Comparison of ENCODE assay signal across 8 mouse cellular contexts in genomic region chr14:55557003-55557402, GRCm38 (mm10). TPM values are rescaled to one million over a fixed set of nuclear protein-coding genes. Genes with fewer than 3 reads are reported as not detected.
DNase-seq lines count a peak whose midpoint lies in the region; ATAC-seq and TF ChIP-seq lines count a peak whose summit lies in the region.

No protein-coding gene starts in this region.

- H3K9me3 ChIP-seq in midbrain, postnatal 0 days (ENCODE audit: low read length): no peaks in the 10 kb centered on the region
- no peaks in the 10 kb centered on the region for H3K9me3 ChIP-seq in midbrain, embryonic 11.5 days (ENCODE audit: control insufficient read depth, low read length)
- H3K9me3 ChIP-seq in liver, embryonic 16.5 days (replicated peaks; ENCODE audit: control insufficient read depth, low read length): no peaks in the 10 kb centered on the region

- no peaks in the 10 kb centered on the region for H3K36me3 ChIP-seq in midbrain, postnatal 0 days (ENCODE audit: insufficient read depth, low read length)
- no peaks in the 10 kb centered on the region for H3K36me3 ChIP-seq in midbrain, embryonic 11.5 days (ENCODE audit: control insufficient read depth, insufficient read depth, low read length)
- H3K36me3 ChIP-seq in liver, embryonic 16.5 days (ENCODE audit: control insufficient read depth, insufficient read depth): no peaks in the 10 kb centered on the region

- H3K9ac ChIP-seq in midbrain, postnatal 0 days (replicated peaks; ENCODE audit: low read length, poor library complexity, severe bottlenecking): no peak overlapping the region
- H3K9ac ChIP-seq in midbrain, embryonic 11.5 days (ENCODE audit: low read length): no peak overlapping the region
- no peak overlapping the region; the same call in 1 of the 2 replicates for H3K9ac ChIP-seq in liver, embryonic 16.5 days (ENCODE audit: low read depth, low read length)

- H3K27ac ChIP-seq in midbrain, postnatal 0 days (ENCODE audit: low read depth, low read length): no peak overlapping the region
- no peak overlapping the region for H3K27ac ChIP-seq in midbrain, embryonic 11.5 days (ENCODE audit: low read depth, low read length)
- peak overlapping the region; percentile 83 for H3K27ac ChIP-seq in liver, embryonic 16.5 days (ENCODE audit: low read length)

- 29% methylated on average over 5 of the region's 5 CpGs for WGBS in midbrain, postnatal 0 days
- WGBS in midbrain, embryonic 11.5 days: 31% methylated on average over 5 of the region's 5 CpGs
- 13% methylated on average over 5 of the region's 5 CpGs for WGBS in liver, embryonic 16.5 days (ENCODE audit: insufficient replicate concordance)

- H3K27me3 ChIP-seq in midbrain, postnatal 0 days (ENCODE audit: insufficient read depth, low read length): no peaks in the 10 kb centered on the region
- no peaks in the 10 kb centered on the region for H3K27me3 ChIP-seq in midbrain, embryonic 11.5 days (ENCODE audit: control insufficient read depth, insufficient read depth, low read length)
- H3K27me3 ChIP-seq in liver, embryonic 16.5 days (ENCODE audit: control insufficient read depth, insufficient read depth, low read depth, low read length): no peaks in the 10 kb centered on the region

- DNase-seq in midbrain, postnatal 0 days (ENCODE audit: low spot score): peak; percentile 74
- no peak for DNase-seq in midbrain, embryonic 11.5 days (ENCODE audit: low spot score, missing footprints)
- peak; percentile 70 for DNase-seq in c-Kit-positive CD71-positive TER-119-positive erythroid progenitor cells, embryonic 14.5 days (ENCODE audit: low spot score)
- peak; percentile 54 to 65 for DNase-seq in gastrocnemius, postnatal 36 days
- DNase-seq in kidney, postnatal 14 days: peak; percentile 89
- DNase-seq in retina, embryonic 14.5 days (ENCODE audit: low spot score): peak; percentile 83
- peak; percentile 63 for DNase-seq in thymus, postnatal 25 days

- H3K4me1 ChIP-seq in midbrain, postnatal 0 days (ENCODE audit: insufficient read depth, low read length): peaks cover 7% of the 10 kb centered on the region; the same call in 1 of the 2 replicates
- peaks cover 9% of the 10 kb centered on the region for H3K4me1 ChIP-seq in midbrain, embryonic 11.5 days (ENCODE audit: control insufficient read depth, insufficient read depth, low read length)
- peaks cover 47% of the 10 kb centered on the region for H3K4me1 ChIP-seq in liver, embryonic 16.5 days (ENCODE audit: control insufficient read depth, low read depth, low read length)

- no peak overlapping the region for H3K4me2 ChIP-seq in midbrain, postnatal 0 days (ENCODE audit: low read depth, low read length, poor library complexity, severe bottlenecking)
- no peak overlapping the region for H3K4me2 ChIP-seq in midbrain, embryonic 11.5 days
- no peak overlapping the region for H3K4me2 ChIP-seq in liver, embryonic 16.5 days (ENCODE audit: low read depth, low read length)

- ATAC-seq in midbrain, postnatal 0 days (ENCODE audit: low FRiP score): no peak
- no peak for ATAC-seq in midbrain, embryonic 11.5 days (ENCODE audit: low FRiP score)
- ATAC-seq in liver, embryonic 16.5 days (ENCODE audit: low read depth): no peak

- no peak overlapping the region for H3K4me3 ChIP-seq in midbrain, postnatal 0 days (ENCODE audit: low read depth, low read length)
- no peak overlapping the region for H3K4me3 ChIP-seq in midbrain, embryonic 11.5 days (ENCODE audit: low read depth, low read length)
- H3K4me3 ChIP-seq in liver, embryonic 16.5 days (ENCODE audit: low read depth, low read length): no peak overlapping the region

- TF ChIP-seq CTCF in midbrain, postnatal 0 days (IDR thresholded peaks at IDR 0.05): peak; percentile 86

- intact Hi-C loops in gastrocnemius, postnatal 36 days (cut with DNase I): loop anchor here (1.0 kb wide), 1 partner anchor 60 kb away; no protein-coding TSS in a partner anchor

RNA-seq across cellular contexts. Expression of gene Dcaf11, which starts 2.8 kb away (rescaled TPM):
- 98.3 and 103 TPM in 2 replicates for total RNA-seq in midbrain, postnatal 0 days (2014; rRNA removed)
- polyA plus RNA-seq in midbrain, postnatal 0 days (2015; fragmentation: Nextera tagmentation; extraction: Ambion mirVana): 102 and 114 TPM in 2 replicates
- 76.4 and 85.4 TPM in 2 replicates for polyA plus RNA-seq in midbrain, embryonic 11.5 days (2014; fragmentation: Nextera tagmentation; extraction: Ambion mirVana)
- total RNA-seq in gastrocnemius, postnatal 36 days (2021): 100 to 1,000 TPM; 102 to 123 TPM
- polyA plus RNA-seq in liver, embryonic 16.5 days (2015; fragmentation: Nextera tagmentation; extraction: Ambion mirVana): 62.0 and 64.7 TPM in 2 replicates

RNA-seq across cellular contexts. Expression of gene A730061H03Rik, which starts 3.2 kb away (rescaled TPM):
- 5.4 TPM in 1 of 2 replicates, not detected in the other for total RNA-seq in midbrain, postnatal 0 days (2014; rRNA removed)
- 0.69 TPM in 1 of 2 replicates, not detected in the other for polyA plus RNA-seq in midbrain, postnatal 0 days (2015; fragmentation: Nextera tagmentation; extraction: Ambion mirVana)
- 0.92 TPM in 1 of 2 replicates, not detected in the other for polyA plus RNA-seq in midbrain, embryonic 11.5 days (2014; fragmentation: Nextera tagmentation; extraction: Ambion mirVana)
- not detected for total RNA-seq in gastrocnemius, postnatal 36 days (2021)
- 2.0 and 3.2 TPM in 2 replicates for polyA plus RNA-seq in liver, embryonic 16.5 days (2015; fragmentation: Nextera tagmentation; extraction: Ambion mirVana)

RNA-seq across cellular contexts. Expression of gene Pck2, which starts 16.9 kb away (rescaled TPM):
- 27.8 and 29.1 TPM in 2 replicates for total RNA-seq in midbrain, postnatal 0 days (2014; rRNA removed)
- 18.2 and 21.6 TPM in 2 replicates for polyA plus RNA-seq in midbrain, postnatal 0 days (2015; fragmentation: Nextera tagmentation; extraction: Ambion mirVana)
- 10.0 and 10.7 TPM in 2 replicates for polyA plus RNA-seq in midbrain, embryonic 11.5 days (2014; fragmentation: Nextera tagmentation; extraction: Ambion mirVana)
- total RNA-seq in gastrocnemius, postnatal 36 days (2021): 1 to 10 TPM; 4.2 to 4.5 TPM
- 41.2 and 42.5 TPM in 2 replicates for polyA plus RNA-seq in liver, embryonic 16.5 days (2015; fragmentation: Nextera tagmentation; extraction: Ambion mirVana)

RNA-seq across cellular contexts. Expression of gene Fitm1, which starts 18.4 kb away (rescaled TPM):
- 0.33 and 0.80 TPM in 2 replicates for total RNA-seq in midbrain, postnatal 0 days (2014; rRNA removed)
- 0.16 and 0.17 TPM in 2 replicates for polyA plus RNA-seq in midbrain, postnatal 0 days (2015; fragmentation: Nextera tagmentation; extraction: Ambion mirVana)
- polyA plus RNA-seq in midbrain, embryonic 11.5 days (2014; fragmentation: Nextera tagmentation; extraction: Ambion mirVana): not detected in 2 replicates
- total RNA-seq in gastrocnemius, postnatal 36 days (2021): 100 to 1,000 TPM; 296 to 299 TPM
- 0.74 and 2.0 TPM in 2 replicates for polyA plus RNA-seq in liver, embryonic 16.5 days (2015; fragmentation: Nextera tagmentation; extraction: Ambion mirVana)

RNA-seq across cellular contexts. Expression of gene Psme1, which starts 20.9 kb away (rescaled TPM):
- total RNA-seq in midbrain, postnatal 0 days (2014; rRNA removed): 119 and 147 TPM in 2 replicates
- 268 and 288 TPM in 2 replicates for polyA plus RNA-seq in midbrain, postnatal 0 days (2015; fragmentation: Nextera tagmentation; extraction: Ambion mirVana)
- 111 and 114 TPM in 2 replicates for polyA plus RNA-seq in midbrain, embryonic 11.5 days (2014; fragmentation: Nextera tagmentation; extraction: Ambion mirVana)
- total RNA-seq in gastrocnemius, postnatal 36 days (2021): 10 to 100 TPM; 67.4 to 69.7 TPM
- 114 TPM in 2 replicates for polyA plus RNA-seq in liver, embryonic 16.5 days (2015; fragmentation: Nextera tagmentation; extraction: Ambion mirVana)
